Mouse (Mus musculus) midbrain, embryonic 11.5 days (tissue): ENCODE data around the gene Ldb3. TPM values are rescaled to one million over a fixed set of nuclear protein-coding genes. Genes with fewer than 3 reads are reported as not detected.

Experiments
- ATAC-seq: fragments of 200-750 bp; cut with Nextera tagmentation; 2 replicates; pipeline ENCODE4 v1.8.0; 2017; ENCODE audit warnings: moderate TSS enrichment, moderate library complexity; ENCODE audit not compliant: low FRiP score
- DNase-seq: peaks from one replicate; pipeline ENCODE4 v3.0.0; 2015; ENCODE audit warnings: low spot score; ENCODE audit errors: missing footprints
- H3K27ac ChIP-seq: fragments of 300-500 bp; sonication (generic); 2 replicates; pipeline ENCODE4 v1.5.1; 2014; ENCODE audit warnings: low read depth, low read length
- H3K27me3 ChIP-seq: fragments of 300-500 bp; sonication (generic); 2 replicates; pipeline ENCODE4 v1.6.1; 2014; ENCODE audit warnings: mild to moderate bottlenecking, low read length, moderate library complexity, mixed read lengths; ENCODE audit not compliant: control insufficient read depth, insufficient read depth
- H3K36me3 ChIP-seq: fragments of 300-500 bp; sonication (generic); 2 replicates; pipeline ENCODE4 v1.6.1; 2014; ENCODE audit warnings: mild to moderate bottlenecking, low read length, moderate library complexity, mixed read lengths; ENCODE audit not compliant: control insufficient read depth, insufficient read depth
- H3K4me1 ChIP-seq: fragments of 300-500 bp; sonication (generic); 2 replicates; pipeline ENCODE4 v1.6.1; 2014; ENCODE audit warnings: low read length; ENCODE audit not compliant: control insufficient read depth, insufficient read depth
- H3K4me2 ChIP-seq: fragments of 300-500 bp; sonication (generic); 2 replicates; pipeline ENCODE4 v1.6.1; 2014; ENCODE audit warnings: mild to moderate bottlenecking, moderate library complexity
- H3K4me3 ChIP-seq: fragments of 300-500 bp; sonication (generic); 2 replicates; pipeline ENCODE4 v1.5.1; 2014; ENCODE audit warnings: low read depth, low read length
- H3K9ac ChIP-seq: fragments of 300-500 bp; sonication (generic); 2 replicates; pipeline ENCODE4 v1.6.1; 2014; ENCODE audit warnings: low read length
- H3K9me3 ChIP-seq: fragments of 300-500 bp; sonication (generic); 2 replicates; pipeline ENCODE4 v1.6.1; 2016; ENCODE audit warnings: low read length; ENCODE audit not compliant: control insufficient read depth
- WGBS: fragments of 180-500 bp; shearing (Covaris S2); extraction: QIAGEN DNeasy Blood & Tissue Kit; methylation state at CpG from one replicate; pipeline ENCODE4 v1.1.7; 2014; 5-methylcytosine and 5-hydroxymethylcytosine counted together
- polyA plus RNA-seq: library from polyadenylated mRNA; unstranded; fragments of >200 nt; fragmentation: Nextera tagmentation; extraction: Ambion mirVana; gene quantifications from 2 replicates; pipeline ENCODE4 v1.2.1, GENCODE M21; 2014

Ldb3 gene
- polyA plus RNA-seq, 1 experiment from 2014 or later, result 0.07 TPM

DNA sequence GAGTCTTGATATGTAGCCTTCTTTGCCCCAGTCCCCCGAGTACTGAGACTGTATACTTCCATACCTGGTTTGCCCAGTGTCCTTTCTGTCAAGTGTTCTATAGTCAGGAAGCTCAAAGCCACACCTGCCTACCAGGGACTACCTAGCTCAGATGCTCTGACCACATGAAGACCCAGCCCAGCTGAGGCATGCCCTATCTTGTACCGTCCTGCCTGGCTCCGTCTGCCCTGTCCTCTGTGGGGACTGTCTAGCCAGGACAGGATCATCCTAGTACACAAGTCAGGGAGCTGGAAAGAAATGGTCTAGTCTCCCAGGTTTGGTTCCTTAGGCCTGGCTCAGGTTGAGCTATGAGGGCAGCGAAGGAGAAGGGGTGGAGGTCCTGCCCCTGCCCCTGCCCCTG is 19.9 kb downstream of the Ldb3 start:
- DNase-seq (no peak), ATAC-seq (no peak)
- H3K9me3 ChIP-seq, result no peaks in the 10 kb centered on the region
- H3K4me1 ChIP-seq, result no peaks in the 10 kb centered on the region
- WGBS, result 86% methylated on average over 4 of the region's 4 CpGs
- H3K27ac ChIP-seq, result no peak overlapping the region
- no peak overlapping the region for H3K4me2 ChIP-seq
- no peak overlapping the region for H3K9ac ChIP-seq
- H3K4me3 ChIP-seq, result no peak overlapping the region
- H3K36me3 ChIP-seq, result no peaks in the 10 kb centered on the region
- H3K27me3 ChIP-seq, result no peaks in the 10 kb centered on the region; the same call in 1 of the 2 replicates

DNA sequence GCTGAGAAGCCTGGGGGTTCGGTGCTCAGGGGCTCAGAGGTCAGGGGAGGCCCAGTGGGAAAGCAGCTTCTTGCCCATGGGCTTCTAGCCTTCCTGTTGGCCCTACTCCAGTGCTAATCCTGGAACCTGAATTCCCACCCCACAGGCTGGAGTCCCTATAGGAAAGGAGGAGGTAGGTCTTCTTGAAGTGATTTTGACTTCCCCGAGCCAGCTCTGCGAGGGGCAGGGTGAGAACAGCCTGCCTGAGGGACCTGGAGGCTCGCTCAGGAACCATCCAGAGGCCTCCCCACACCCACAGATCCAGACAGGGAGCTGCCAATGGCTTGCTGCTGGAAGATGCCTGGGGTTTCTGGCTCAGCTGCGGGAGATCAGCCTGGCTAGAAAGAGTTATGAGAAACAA is 20.8 kb downstream of the Ldb3 start:
- no peaks in the 10 kb centered on the region for H3K4me1 ChIP-seq
- H3K4me3 ChIP-seq, result no peak overlapping the region
- H3K9me3 ChIP-seq, result no peaks in the 10 kb centered on the region
- no peak overlapping the region for H3K9ac ChIP-seq
- no peaks in the 10 kb centered on the region for H3K36me3 ChIP-seq
- no peak for DNase-seq
- no peaks in the 10 kb centered on the region; the same call in 1 of the 2 replicates for H3K27me3 ChIP-seq
- 70% methylated on average over 5 of the region's 5 CpGs for WGBS
- H3K4me2 ChIP-seq, result no peak overlapping the region
- no peak for ATAC-seq
- no peak overlapping the region for H3K27ac ChIP-seq

DNA sequence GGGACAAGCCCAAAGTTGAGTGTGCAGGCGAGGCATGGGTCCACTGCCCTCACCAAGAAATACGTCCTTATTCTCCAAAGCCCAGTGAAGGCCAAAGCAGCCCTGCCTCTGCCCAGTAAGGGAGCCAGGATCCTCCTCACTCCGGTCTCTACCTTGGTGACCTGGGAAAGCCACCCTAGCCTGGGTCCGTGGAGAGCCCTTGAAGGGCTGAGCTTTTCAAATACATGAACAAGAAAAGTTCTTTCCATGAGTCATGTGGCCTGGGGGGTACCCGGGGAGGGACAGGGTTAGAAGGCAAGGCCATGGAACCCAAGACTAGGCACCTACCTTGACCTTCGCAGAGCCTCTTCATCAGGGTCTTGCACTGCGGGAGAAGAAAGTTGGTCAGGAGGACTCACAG is 22.0 kb downstream of the Ldb3 start:
- no peak for ATAC-seq

DNA sequence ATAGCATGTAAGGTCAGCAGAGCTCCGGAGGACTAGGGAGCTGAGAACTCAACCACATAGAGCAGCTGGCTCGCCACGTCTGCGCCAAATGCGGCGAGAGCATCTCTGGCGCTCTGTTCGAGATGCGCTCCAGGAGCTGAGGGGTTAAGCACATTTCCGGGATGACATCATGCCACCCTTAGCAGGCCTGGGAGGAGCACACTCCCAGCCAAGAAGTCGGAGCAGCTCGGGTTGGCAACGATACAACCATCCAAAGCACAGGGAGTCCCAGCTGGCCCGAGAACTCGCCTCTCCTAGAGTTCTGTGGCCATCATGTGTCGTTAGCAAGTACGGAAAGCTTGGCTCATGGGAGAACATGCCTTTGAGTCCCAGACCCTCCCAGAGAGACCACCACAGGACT is 22.8 kb downstream of the Ldb3 start:
- no peaks in the 10 kb centered on the region for H3K36me3 ChIP-seq
- H3K4me1 ChIP-seq, result no peaks in the 10 kb centered on the region
- H3K9me3 ChIP-seq, result no peaks in the 10 kb centered on the region
- H3K27me3 ChIP-seq, result no peaks in the 10 kb centered on the region; the same call in 1 of the 2 replicates
- H3K9ac ChIP-seq, result no peak overlapping the region
- no peak for DNase-seq
- H3K4me3 ChIP-seq, result no peak overlapping the region
- 79% methylated on average over 17 of the region's 17 CpGs for WGBS
- H3K27ac ChIP-seq, result no peak overlapping the region
- no peak overlapping the region for H3K4me2 ChIP-seq
- no peak for ATAC-seq

More for the DNA sequence above, 22.0 kb downstream of the Ldb3 start:
- 91% methylated on average over 7 of the region's 7 CpGs for whole genome bisulfite sequencing
- no peaks in the 10 kb centered on the region; the same call in 1 of the 2 replicates for H3K27me3 ChIP-seq
- H3K4me2 ChIP-seq, result no peak overlapping the region
- no peaks in the 10 kb centered on the region for H3K36me3 ChIP-seq
- DNase-seq, result no peak
- H3K9me3 ChIP-seq, result no peaks in the 10 kb centered on the region
- no peaks in the 10 kb centered on the region for H3K4me1 ChIP-seq
- H3K9ac ChIP-seq, result no peak overlapping the region
- no peak overlapping the region for H3K27ac ChIP-seq
- H3K4me3 ChIP-seq, result no peak overlapping the region

DNA sequence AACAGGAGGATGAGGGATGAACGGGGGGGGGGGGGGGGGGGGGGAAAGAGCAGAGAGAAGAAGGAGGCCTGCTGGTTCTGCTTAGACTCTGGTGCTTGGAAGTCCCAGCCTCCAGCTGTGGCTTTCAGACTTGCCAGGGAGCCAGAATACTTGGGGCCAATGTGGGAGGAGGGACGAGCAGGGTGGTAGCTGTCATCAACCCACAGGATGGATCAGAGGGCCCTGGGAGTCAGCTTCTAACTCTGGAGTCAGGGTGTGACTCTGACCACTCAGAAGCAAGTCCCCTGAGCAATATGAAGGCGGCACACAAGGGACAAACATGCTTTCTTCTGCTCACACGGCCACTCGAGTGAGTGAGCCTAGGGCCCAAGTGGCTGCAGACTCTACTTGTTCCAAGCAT is 23.8 kb downstream of the Ldb3 start:
- Histone ChIP-seq H3K4me2 (no peak overlapping the region), H3K27ac (no peak overlapping the region), H3K4me1 (no peaks in the 10 kb centered on the region), H3K27me3 (no peaks in the 10 kb centered on the region; the same call in 1 of the 2 replicates), H3K9ac (no peak overlapping the region), H3K4me3 (no peak overlapping the region), H3K9me3 (no peaks in the 10 kb centered on the region), H3K36me3 (no peaks in the 10 kb centered on the region)
- no peak for DNase-seq
- WGBS, result 63% methylated on average over 5 of the region's 5 CpGs
- no peak for ATAC-seq

DNA sequence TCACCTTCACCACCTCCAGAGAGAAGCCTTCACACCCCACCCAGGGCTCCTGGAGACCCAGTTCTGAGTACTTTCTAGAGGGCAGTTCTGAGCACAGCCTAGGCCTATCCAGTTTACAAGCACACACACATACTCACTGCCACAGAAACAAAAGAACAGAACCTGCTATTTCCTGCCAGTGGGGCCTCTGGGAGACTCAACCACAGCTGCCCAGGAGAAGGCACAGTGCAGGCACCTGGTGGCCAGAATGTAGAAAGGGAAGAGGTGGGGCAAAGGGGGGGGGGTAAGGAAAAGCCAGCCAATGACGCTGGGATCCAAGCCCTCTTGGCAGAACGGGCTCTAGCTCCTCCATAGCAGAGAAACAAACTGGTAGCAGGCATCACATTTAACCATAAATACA is 26.1 kb downstream of the Ldb3 start:
- Histone ChIP-seq H3K4me1 (no peaks in the 10 kb centered on the region), H3K9ac (no peak overlapping the region), H3K9me3 (no peaks in the 10 kb centered on the region), H3K4me2 (no peak overlapping the region), H3K27ac (no peak overlapping the region), H3K4me3 (no peak overlapping the region), H3K36me3 (no peaks in the 10 kb centered on the region), H3K27me3 (no peaks in the 10 kb centered on the region)
- WGBS, result 25% methylated on average over 2 of the region's 2 CpGs
- DNase-seq (no peak), ATAC-seq (no peak)

DNA sequence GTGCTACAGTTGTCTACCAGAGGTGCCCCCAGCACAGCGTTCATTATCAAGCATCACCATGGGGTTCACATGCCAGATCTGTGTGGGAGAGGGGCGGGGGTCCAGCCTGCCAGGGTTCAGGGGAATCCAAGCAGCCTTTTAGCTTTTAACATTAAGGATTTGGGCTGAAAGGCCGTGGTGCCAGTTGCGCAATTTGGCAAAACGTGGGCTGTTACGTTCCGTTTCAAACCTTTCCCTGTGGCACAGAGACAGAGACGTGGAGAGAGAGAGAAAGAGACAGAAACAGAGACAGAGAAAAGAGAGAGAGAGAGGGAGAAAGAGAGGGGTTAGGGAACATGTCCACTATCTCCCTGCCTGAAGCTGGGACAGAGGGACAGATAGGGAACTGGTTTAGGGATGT is 26.8 kb downstream of the Ldb3 start:
- H3K9me3 ChIP-seq, result no peaks in the 10 kb centered on the region
- no peak for DNase-seq
- H3K4me2 ChIP-seq, result no peak overlapping the region
- no peak overlapping the region for H3K4me3 ChIP-seq
- H3K9ac ChIP-seq, result no peak overlapping the region
- H3K36me3 ChIP-seq, result no peaks in the 10 kb centered on the region
- H3K27me3 ChIP-seq, result no peaks in the 10 kb centered on the region
- H3K4me1 ChIP-seq, result no peaks in the 10 kb centered on the region
- WGBS, result 96% methylated on average over 8 of the region's 8 CpGs
- H3K27ac ChIP-seq, result no peak overlapping the region
- no peak for ATAC-seq

DNA sequence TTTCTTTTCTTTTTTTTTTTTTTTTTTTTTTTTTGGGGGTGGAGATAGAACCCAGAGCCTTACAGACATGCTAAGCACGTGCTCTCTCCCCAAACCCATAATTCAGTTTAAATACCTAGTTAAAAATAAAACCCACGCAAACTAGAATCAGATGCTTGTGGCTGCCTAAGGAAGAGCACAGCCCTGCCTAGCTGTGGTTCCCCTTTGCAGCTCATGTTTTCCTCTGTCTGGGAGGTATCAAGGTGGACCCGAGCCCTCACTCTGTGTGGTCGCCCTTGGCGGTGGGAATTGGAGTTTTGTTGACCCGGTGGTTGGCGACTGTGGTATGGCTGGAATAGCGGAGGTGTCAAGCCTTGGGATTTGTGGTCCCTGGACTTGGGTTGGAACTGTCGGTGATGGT is 29.5 kb downstream of the Ldb3 start:
- Histone ChIP-seq H3K27ac (no peak overlapping the region), H3K4me1 (no peaks in the 10 kb centered on the region), H3K9me3 (no peaks in the 10 kb centered on the region), H3K4me3 (no peak overlapping the region), H3K27me3 (no peaks in the 10 kb centered on the region), H3K36me3 (no peaks in the 10 kb centered on the region), H3K4me2 (no peak overlapping the region), H3K9ac (no peak overlapping the region)
- 90% methylated on average over 9 of the region's 9 CpGs for WGBS
- ATAC-seq (no peak), DNase-seq (no peak)

DNA sequence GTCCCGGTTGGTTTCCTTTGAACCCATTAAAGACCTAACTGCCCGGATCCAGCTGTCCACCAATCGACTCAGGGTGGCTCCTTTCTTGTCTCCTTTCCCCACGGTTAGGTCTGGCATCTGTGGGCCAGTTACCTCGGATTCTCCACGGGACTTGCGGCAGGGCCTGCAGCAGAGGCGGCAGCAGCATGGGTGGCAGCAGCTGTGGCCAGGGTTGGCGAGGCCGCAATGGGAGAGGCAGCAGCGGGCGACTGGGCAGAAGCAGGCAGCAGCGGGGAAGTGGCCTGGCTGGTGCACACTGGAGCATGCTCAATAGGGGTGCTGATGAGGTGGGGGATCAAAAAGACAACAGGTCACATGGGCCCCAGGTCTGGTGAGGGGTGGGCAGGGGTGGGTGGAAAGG is 33.3 kb downstream of the Ldb3 start:
- H3K4me2 ChIP-seq, result no peak overlapping the region
- H3K36me3 ChIP-seq, result no peaks in the 10 kb centered on the region
- no peak overlapping the region for H3K4me3 ChIP-seq
- H3K27me3 ChIP-seq, result no peaks in the 10 kb centered on the region
- no peaks in the 10 kb centered on the region for H3K9me3 ChIP-seq
- DNase-seq (no peak), ATAC-seq (no peak)
- no peak overlapping the region for H3K9ac ChIP-seq
- no peak overlapping the region for H3K27ac ChIP-seq
- WGBS, result 74% methylated on average over 13 of the region's 13 CpGs
- no peaks in the 10 kb centered on the region for H3K4me1 ChIP-seq

DNA sequence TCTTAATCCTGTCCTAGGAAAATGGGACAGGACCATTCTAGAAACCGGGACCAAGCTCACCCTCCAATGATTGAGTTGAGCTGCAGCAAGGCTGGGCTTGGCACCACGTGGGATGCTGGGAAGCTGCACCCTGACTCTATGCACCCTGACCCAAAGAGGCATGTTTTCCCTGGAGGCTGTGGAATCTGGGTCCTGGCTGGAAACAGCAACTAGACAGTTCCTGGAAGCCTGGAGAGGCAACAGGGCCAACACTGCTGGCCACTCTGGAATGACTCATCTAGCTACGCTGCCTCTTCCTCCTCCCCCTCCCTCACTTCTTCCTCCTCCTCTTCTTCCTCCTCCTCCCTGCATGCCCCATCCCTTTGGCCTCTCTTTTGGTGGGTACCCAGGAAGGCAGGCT is 34.4 kb downstream of the Ldb3 start:
- no peaks in the 10 kb centered on the region for H3K27me3 ChIP-seq
- DNase-seq (no peak), ATAC-seq (no peak)
- H3K27ac ChIP-seq, result no peak overlapping the region
- WGBS, result 70% methylated on average over 3 of the region's 3 CpGs
- H3K9me3 ChIP-seq, result no peaks in the 10 kb centered on the region
- no peak overlapping the region for H3K4me3 ChIP-seq
- H3K36me3 ChIP-seq, result no peaks in the 10 kb centered on the region
- H3K9ac ChIP-seq, result no peak overlapping the region
- no peak overlapping the region for H3K4me2 ChIP-seq
- no peaks in the 10 kb centered on the region for H3K4me1 ChIP-seq
